Mouse (Mus musculus): ENCODE results near the gene Lum. TPM values are rescaled to one million over a fixed set of nuclear protein-coding genes. Genes with fewer than 3 reads are reported as not detected.

The Lum gene
- total RNA-seq, 2 experiments from 2014 or later: 0.11 TPM

Other genes starting within 250 kb of the Lum start
- gene Dcn, start 85.5 kb upstream of the Lum start, total RNA-seq (2015): 0.27 TPM in 1 of 2 replicates, not detected in the other
- gene Dcn, start 85.5 kb upstream of the Lum start, total RNA-seq (2017): 0.59 and 0.77 TPM in 2 replicates
- not detected in 2 replicates for gene Kera, start 41.8 kb downstream of the Lum start, total RNA-seq (2015)
- not detected in 2 replicates for gene Kera, start 41.8 kb downstream of the Lum start, total RNA-seq (2017)
- not detected in 2 replicates for gene Epyc, start 78.9 kb downstream of the Lum start, total RNA-seq (2015)
- gene Epyc, start 78.9 kb downstream of the Lum start, total RNA-seq (2017): not detected in 2 replicates
- gene Ccer1, start 127.9 kb downstream of the Lum start, total RNA-seq (2015): not detected in 2 replicates
- gene Ccer1, start 127.9 kb downstream of the Lum start, total RNA-seq (2017): not detected in 2 replicates
- gene C030005K15Rik, start 161.6 kb downstream of the Lum start, total RNA-seq (2015): not detected in 2 replicates
- gene C030005K15Rik, start 161.6 kb downstream of the Lum start, total RNA-seq (2017): not detected in 2 replicates

Data from megakaryocyte, adult 5-6 weeks (primary cell).